Mouse (Mus musculus) embryonic stem cell, embryonic (primary cell): ENCODE data around the gene Foxr1.
"Not testable (repeated sequence)": the region's sequence is repeated elsewhere in the genome, so short reads cannot be mapped to it uniquely, and the experiment has no call there.

Source experiments
- CTCF ChIA-PET, 4 experiments: fragments of 300-600 bp in 2 of 4; fragments of 350-600 bp in 2 of 4; sonication (Branson Sonifier 250); formaldehyde crosslinking; loops; one replicate each; lab custom pipeline; 2022; ENCODE audit warnings: inconsistent platforms in 2 of 4; lab: Charles Lee
- POLR2A ChIA-PET, 4 experiments: fragments of 300-600 bp in 2 of 4; fragments of 350-600 bp in 2 of 4; sonication (Branson Sonifier 250); formaldehyde crosslinking; loops; one replicate each; lab custom pipeline; 2022; ENCODE audit warnings: antibody characterized with exemption in 4 of 4, inconsistent platforms in 1 of 4; lab: Charles Lee

Foxr1 gene

DNA sequence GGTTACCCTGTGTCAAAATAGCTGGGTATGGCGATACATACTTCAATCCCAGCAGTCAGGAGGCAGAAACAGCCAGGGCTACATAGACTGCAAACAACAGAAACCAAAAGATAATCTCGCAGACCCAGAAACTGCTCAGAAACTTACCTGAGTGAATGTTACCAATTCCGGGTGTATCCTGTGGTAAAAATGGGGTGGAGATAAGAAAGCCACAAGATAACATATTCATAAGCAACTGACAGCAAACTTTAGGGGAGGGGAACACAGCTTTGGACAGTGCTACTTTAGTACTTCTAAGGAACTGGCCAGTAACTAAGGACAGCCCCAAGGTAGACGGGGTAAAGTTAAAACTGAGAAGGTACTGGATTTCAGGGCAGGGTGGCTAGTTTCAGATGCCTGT lies 28.6 kb downstream of the Foxr1 start:
- ChIA-PET CTCF (interaction anchor here in 1 of 4 experiments (1.4 kb wide), 1 partner anchor 64 kb away, joined by 3 read pairs; no protein-coding TSS in a partner anchor), POLR2A (interaction anchor here (0.6 to 13.2 kb wide), 37 partner anchors 9 to 605 kb away, joined by 3 to 342 read pairs (median 6); partner anchors contain the start of genes Slc37a4 (in 4 of the 4), Ccdc84 (in 2 of the 4), H2afx (in 2 of the 4) and Hmbs (in 2 of the 4))

DNA sequence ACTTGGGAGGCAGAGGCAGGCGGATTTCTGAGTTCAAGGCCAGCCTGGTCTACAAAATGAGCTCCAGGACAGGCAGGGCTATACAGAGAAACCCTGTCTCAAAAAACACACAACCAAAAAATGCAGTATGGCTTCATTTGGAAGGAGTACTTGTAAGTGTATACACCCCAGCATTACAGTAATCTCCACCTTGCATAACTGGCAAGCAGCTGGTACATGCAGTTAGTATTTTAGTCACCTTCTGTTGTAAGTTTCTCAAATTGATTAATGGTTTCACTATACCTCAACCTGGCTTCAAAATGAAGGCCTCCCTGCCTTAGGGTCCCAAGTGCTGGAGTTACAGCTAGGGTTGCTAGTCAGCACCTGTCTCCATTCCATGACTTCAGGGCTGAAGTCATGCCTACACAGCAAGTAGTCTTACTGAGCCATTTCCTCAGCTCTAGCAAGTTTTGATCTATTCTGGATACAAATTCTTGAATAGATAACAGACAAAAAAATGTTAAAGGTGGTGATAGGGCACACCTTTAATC lies 29.3 kb downstream of the Foxr1 start:
- CTCF ChIA-PET: interaction anchor here in 1 of 4 experiments (1.4 kb wide), 1 partner anchor 63 kb away, joined by 3 read pairs; no protein-coding TSS in a partner anchor
- POLR2A ChIA-PET: interaction anchor here (0.6 to 13.2 kb wide), 47 partner anchors 7 to 292 kb away, joined by 3 to 342 read pairs (median 6); partner anchors contain the start of genes Slc37a4 (in 4 of the 4), Ccdc84 (in 2 of the 4), H2afx (in 2 of the 4) and Hmbs (in 2 of the 4)

- ChIA-PET POLR2A (interaction anchor here (0.6 to 13.2 kb wide), 65 partner anchors 8 to 357 kb away, joined by 3 to 342 read pairs (median 5); partner anchors contain the start of genes H2afx (in 3 of the 4), Slc37a4 (in 3 of the 4), Vps11 (in 3 of the 4) and Ccdc84 (in 2 of the 4)), CTCF (no interaction called here)
Measured at GRCm38 (mm10) chr9:44410647-44411336, 30.1 kb downstream of the Foxr1 start.

DNA sequence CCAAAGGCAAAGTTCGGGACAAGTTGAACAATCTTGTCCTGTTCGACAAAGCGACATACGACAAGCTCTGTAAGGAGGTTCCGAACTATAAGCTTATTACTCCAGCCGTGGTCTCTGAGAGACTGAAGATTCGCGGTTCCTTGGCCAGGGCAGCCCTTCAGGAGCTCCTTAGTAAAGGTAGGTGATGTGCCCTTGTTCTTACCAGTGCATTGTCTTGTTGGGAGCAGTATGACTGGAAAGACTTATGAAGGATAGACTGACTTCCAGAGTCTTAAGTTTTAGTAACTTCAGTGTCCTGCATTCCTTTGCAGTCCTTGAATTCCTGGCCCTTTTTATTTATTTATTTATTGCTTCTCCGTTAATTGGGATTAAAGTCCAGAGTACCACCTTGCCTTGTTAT lies 32.2 kb downstream of the Foxr1 start:
- CTCF ChIA-PET: not testable (repeated sequence)

DNA sequence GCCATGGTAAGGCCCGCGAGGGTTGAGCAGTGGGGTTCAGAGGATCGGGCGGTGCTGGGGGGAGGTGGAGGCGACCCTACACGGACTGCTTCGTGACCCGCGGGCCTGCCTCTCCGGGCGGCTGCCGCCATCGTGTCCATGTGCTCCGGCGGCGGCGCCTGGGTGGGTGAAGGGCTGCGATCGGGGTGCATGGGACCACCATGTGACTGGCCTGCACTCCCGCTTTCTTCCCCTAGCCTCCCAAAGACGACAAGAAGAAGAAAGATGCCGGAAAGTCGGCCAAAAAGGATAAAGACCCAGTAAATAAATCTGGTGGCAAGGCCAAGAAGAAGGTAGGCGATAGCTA lies 33.2 kb downstream of the Foxr1 start:
- CTCF ChIA-PET: interaction anchor here in 1 of 4 experiments (1.0 kb wide), 1 partner anchor 29 kb away, joined by 3 read pairs; the partner anchor contains the start of gene Hyou1
- POLR2A ChIA-PET: interaction anchor here (0.5 to 13.2 kb wide), 60 partner anchors 9 to 672 kb away, joined by 3 to 342 read pairs (median 6); partner anchors contain the start of genes Ccdc84 (in 4 of the 4), Dpagt1 (in 3 of the 4), H2afx (in 3 of the 4) and Hyou1 (in 3 of the 4)

More for the DNA sequence above, 32.2 kb downstream of the Foxr1 start:
- POLR2A ChIA-PET: interaction anchor here (0.5 to 13.2 kb wide), 50 partner anchors 8 to 418 kb away, joined by 3 to 342 read pairs (median 8); partner anchors contain the start of genes Ccdc84 (in 4 of the 4), Slc37a4 (in 3 of the 4), Abcg4 (in 2 of the 4) and Dpagt1 (in 2 of the 4)

DNA sequence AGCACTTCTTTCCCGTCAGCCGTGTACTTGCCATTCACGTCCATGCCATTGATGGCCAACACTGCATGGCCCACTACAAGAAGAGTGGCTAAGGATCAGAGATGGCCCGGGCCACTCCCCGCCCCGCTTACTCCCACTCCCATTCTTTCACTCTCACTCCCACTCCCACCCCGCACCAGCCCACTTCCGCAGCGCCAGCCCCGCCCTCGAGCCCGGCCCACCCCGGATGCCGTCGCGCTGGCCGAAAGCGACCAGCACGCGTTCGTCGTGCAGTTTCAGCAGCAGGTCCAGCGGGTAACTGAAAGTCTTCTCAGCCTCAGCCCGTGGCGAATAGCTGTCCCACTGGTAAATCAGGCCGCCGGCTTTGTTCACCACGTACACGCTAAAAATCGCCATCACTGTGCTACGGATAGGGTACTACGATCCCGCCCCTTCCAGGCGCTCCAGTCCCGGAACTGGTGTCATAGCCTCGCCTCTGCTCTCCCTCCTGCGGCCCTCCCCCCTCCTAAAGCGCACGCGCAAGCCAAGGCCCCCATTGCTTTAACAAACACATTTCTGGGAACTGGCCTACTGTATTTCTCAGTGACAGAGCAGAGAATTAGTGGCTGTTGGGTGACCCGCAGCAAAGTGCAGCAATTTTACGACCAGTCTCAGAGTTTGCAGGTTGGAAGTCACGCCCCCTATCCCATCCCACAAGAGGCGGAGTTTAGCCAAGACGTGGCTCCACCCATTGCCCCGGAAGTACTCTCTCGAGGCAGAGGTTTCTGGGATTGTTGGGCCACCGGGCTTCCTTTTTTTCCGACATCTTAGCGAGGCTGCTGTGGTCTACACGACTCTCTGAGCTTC lies 33.8 kb downstream of the Foxr1 start, which contains the start of the genes Rps25 and Trappc4:
Rps25 (plus strand) TSS at position 234 of the 846 bp plus-strand sequence.
Trappc4 (minus strand) TSS at position 695 of the 846 bp plus-strand sequence.
- ChIA-PET CTCF (interaction anchor here in 1 of 4 experiments (1.0 kb wide), 1 partner anchor 28 kb away, joined by 3 read pairs; the partner anchor contains the start of gene Hyou1), POLR2A (interaction anchor here (0.5 to 13.2 kb wide), 53 partner anchors 8 to 671 kb away, joined by 3 to 342 read pairs (median 7); partner anchors contain the start of genes Ccdc84 (in 4 of the 4), Dpagt1 (in 3 of the 4), H2afx (in 3 of the 4) and Hyou1 (in 3 of the 4))

DNA sequence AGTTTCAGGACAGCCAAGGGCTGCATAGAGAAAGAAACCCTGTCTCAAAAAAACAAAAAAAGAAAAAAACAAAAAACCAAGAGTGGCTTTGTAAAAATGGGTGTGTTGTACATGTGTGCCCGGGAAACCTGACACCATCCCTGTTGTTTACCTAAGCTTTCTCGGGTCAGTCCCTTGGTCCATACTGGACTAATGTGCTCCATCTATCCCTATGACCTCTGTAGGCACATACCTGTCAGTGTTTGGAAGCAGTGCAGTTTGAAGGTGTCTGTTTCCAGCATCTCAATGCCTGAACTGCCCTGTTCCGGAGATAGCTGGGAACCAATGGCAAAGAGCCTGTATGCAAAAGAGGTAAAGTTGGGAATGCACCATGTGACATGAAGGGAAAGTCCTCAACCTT lies 35.9 kb downstream of the Foxr1 start:
- POLR2A ChIA-PET: interaction anchor here (0.6 to 13.2 kb wide), 20 partner anchors 8 to 83 kb away, joined by 3 to 342 read pairs (median 6); partner anchors contain the start of genes Ccdc84 (in 3 of the 4), H2afx (in 2 of the 4), Hyou1 (in 2 of the 4) and Slc37a4 (in 2 of the 4)
- CTCF ChIA-PET: interaction anchor here in 1 of 4 experiments (1.5 kb wide), 1 partner anchor 13 kb away, joined by 4 read pairs; the partner anchor contains the start of gene Ccdc84

GRCm38 (mm10) chr9:44401081-44401480 lies 39.9 kb downstream of the Foxr1 start:
- ChIA-PET CTCF (no interaction called here), POLR2A (interaction anchor here in 2 of 4 experiments (0.6 to 7.2 kb wide), 9 partner anchors 9 to 285 kb away, joined by 3 to 101 read pairs (median 5); partner anchors contain the start of genes Hyou1 (in 2 of the 2), Rps25 (in 2 of the 2), Trappc4 (in 2 of the 2) and Ccdc84 (in 1 of the 2))

DNA sequence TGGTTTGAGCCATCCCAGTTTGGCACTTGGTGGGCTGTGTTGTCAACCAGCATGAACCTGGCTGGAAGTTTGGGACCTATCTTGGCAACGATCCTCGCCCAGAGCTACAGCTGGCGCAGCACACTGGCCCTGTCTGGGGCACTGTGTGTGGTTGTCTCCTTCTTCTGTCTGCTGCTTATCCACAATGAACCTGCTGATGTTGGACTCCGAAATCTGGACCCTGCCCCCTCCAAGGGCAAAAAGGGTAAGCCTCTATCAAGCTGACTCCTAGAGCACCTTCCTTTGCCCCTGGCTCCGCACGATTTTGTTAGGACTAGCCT lies 41.2 kb downstream of the Foxr1 start:
- ChIA-PET POLR2A (interaction anchor here in 2 of 4 experiments (0.9 to 7.2 kb wide), 13 partner anchors 10 to 65 kb away, joined by 3 to 101 read pairs (median 12); partner anchors contain the start of genes Ccdc84 (in 2 of the 2), Hyou1 (in 2 of the 2), Rps25 (in 2 of the 2) and Trappc4 (in 2 of the 2)), CTCF (interaction anchor here in 1 of 4 experiments (0.6 kb wide), 1 partner anchor 285 kb away, joined by 8 read pairs; no protein-coding TSS in a partner anchor)

DNA sequence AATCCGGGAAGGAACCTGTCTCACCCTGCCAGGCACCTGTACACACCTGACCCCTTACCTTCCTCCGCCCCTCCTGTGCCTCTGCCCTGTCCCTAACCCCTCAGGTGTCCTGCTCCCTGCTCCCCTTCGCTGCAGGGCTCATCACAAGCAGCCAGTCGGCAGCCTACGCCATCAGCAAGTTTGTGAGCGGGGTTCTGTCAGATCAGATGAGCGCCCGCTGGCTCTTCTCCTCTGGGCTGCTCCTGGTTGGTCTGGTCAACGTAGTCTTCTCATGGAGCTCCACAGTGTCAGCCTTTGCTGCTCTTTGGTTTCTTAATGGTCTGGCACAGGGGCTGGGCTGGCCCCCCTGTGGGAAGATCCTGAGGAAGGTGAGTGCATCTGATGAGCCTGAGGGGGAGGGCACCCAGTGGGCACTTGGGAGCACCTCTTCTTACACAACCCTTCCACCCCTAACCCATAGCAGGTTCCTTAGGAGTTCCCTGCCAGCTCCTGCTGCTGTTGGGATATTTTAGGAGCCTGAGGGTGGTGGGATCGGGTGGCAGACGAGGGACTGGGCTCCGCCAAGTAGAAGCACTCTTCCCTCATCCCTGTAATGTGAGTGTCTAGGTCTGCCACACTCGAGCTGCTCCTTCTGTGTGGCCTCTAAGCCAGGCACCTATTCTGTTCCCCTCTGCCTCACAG lies 41.7 kb downstream of the Foxr1 start:
- POLR2A ChIA-PET: interaction anchor here in 3 of 4 experiments (0.9 to 7.2 kb wide), 20 partner anchors 10 to 113 kb away, joined by 3 to 101 read pairs (median 4); partner anchors contain the start of genes Ccdc84 (in 2 of the 3), Hyou1 (in 2 of the 3), Rps25 (in 2 of the 3) and Trappc4 (in 2 of the 3)
- CTCF ChIA-PET: no interaction called here

DNA sequence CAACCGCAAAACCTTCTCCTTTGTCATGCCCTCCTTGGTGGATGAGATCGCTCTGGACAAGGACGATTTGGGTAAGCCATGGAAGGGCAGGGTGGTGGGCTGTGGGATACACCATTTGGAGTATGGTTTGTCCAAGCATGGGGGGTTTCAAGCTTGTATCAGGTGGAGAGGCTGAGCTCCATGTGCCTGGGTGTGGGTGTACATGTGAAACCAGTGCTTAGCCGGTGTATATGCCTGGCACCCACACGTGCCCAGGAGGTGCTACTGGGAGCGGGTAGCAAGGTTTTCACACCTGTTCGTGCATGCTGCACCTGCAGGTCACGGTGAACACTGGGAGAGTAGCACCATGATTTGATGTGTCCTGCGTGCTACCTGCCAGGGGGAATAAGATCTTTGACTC lies 42.4 kb downstream of the Foxr1 start:
- ChIA-PET POLR2A (interaction anchor here in 3 of 4 experiments (0.6 to 7.2 kb wide), 25 partner anchors 10 to 353 kb away, joined by 3 to 101 read pairs (median 5); partner anchors contain the start of genes Ccdc84 (in 3 of the 3), H2afx (in 2 of the 3), Rps25 (in 2 of the 3) and Trappc4 (in 2 of the 3)), CTCF (interaction anchor here in 1 of 4 experiments (0.6 kb wide), 1 partner anchor 61 kb away, joined by 5 read pairs; no protein-coding TSS in a partner anchor)

- POLR2A ChIA-PET: interaction anchor here in 3 of 4 experiments (0.6 to 7.2 kb wide), 26 partner anchors 9 to 353 kb away, joined by 3 to 101 read pairs (median 6); partner anchors contain the start of genes Ccdc84 (in 3 of the 3), H2afx (in 2 of the 3), Rps25 (in 2 of the 3) and Trappc4 (in 2 of the 3)
- CTCF ChIA-PET: interaction anchor here in 1 of 4 experiments (0.6 kb wide), 2 partner anchors 60 to 133 kb away, joined by 3 to 5 read pairs; no protein-coding TSS in a partner anchor
Measured at GRCm38 (mm10) chr9:44398087-44398486, 42.8 kb downstream of the Foxr1 start.

DNA sequence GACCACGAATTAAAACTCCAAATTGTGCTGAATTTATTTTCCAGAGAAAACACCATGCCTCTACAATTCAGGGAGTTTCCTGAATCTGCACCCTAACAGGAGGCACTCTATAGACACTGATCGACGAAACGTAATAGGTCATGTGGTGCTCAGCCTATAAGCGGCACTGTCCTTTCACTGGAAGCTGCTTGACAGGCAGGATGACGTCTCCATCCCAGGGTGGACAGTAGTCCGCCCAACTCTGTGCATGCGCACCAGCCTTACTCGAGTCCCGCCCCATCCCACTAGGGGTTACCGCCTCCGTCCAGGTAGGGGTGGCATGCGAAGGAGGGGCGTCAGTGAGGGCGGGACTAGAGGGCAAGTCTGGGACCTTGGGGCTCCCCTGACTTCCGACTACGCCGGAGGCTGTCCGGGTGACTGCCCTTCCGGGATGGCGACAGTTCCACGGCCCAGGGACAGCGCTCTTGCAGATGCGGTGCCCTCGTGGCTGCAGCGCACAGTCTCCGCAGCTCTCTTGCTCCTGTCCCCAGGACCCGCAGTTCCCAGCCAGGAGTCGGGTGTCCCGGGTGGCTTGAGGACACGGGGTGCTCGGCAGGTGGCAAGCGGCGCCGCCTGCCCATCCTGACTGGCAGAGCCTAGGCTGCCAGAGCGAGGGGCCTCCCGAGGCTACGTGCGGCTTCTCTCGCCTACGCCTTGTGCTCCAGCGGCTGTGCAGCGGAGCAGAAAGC lies 44.1 kb downstream of the Foxr1 start, which contains the start of gene Slc37a4:
Slc37a4 (plus strand) TSS at position 169 of the 728 bp plus-strand sequence.
- ChIA-PET CTCF (interaction anchor here in 3 of 4 experiments (0.5 to 1.2 kb wide), 6 partner anchors 19 to 280 kb away, joined by 3 to 8 read pairs (median 3); partner anchors contain the start of genes Ccdc84 (in 1 of the 3) and Vps11 (in 1 of the 3)), POLR2A (interaction anchor here (0.5 to 7.2 kb wide), 54 partner anchors 8 to 659 kb away, joined by 3 to 101 read pairs (median 6); partner anchors contain the start of genes Ccdc84 (in 3 of the 4), H2afx (in 3 of the 4), Hyou1 (in 3 of the 4) and Rps25 (in 3 of the 4))

DNA sequence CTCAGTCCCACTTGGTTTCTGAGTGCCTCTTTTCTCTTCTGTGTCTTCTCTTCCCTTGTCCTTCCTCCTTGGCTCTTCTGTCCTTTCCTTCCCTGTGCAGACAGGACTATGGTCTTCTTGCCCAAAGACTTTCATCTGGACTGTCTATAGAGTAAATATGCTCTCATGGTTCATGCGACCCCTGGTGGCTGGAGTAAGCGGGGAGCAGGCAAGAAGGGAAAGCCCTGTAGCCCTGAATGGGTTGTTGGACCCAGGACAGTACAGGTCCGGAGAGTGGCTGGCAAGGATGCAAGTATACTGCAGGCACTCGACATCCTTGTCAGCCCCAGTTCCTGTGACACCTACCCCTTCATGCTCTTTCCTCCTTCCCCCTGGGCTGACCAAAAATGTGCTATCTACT lies 49.5 kb downstream of the Foxr1 start:
- CTCF ChIA-PET: interaction anchor here in 2 of 4 experiments (1.0 kb wide), 2 partner anchors 12 to 27 kb away, joined by 3 to 4 read pairs; no protein-coding TSS in a partner anchor

More for the DNA sequence above, 49.5 kb downstream of the Foxr1 start:
- POLR2A ChIA-PET: interaction anchor here in 2 of 4 experiments (0.6 to 4.2 kb wide), 5 partner anchors 12 to 54 kb away, joined by 3 to 19 read pairs (median 7); partner anchors contain the start of gene Hyou1 (in 2 of the 2)
